Mouse (Mus musculus) C2C12 (cell line): ENCODE measurements around the gene Cacna1c. TPM values are rescaled to one million over a fixed set of nuclear protein-coding genes. Genes with fewer than 3 reads are reported as not detected.

ENCODE experiments used
- H3K27me3 ChIP-seq: one replicate; pipeline ENCODE4 v1.6.1; 2011; ENCODE audit not compliant: control insufficient read depth, insufficient read depth, insufficient read length
- H3K36me3 ChIP-seq: one replicate; pipeline ENCODE4 v1.6.1; 2011; ENCODE audit not compliant: control insufficient read depth, insufficient read depth
- H3K4me3 ChIP-seq: one replicate; pipeline ENCODE4 v1.5.1; 2011; ENCODE audit warnings: mild to moderate bottlenecking, control low read depth; ENCODE audit not compliant: poor library complexity, insufficient read depth, severe bottlenecking
- H3K79me2 ChIP-seq: one replicate; pipeline ENCODE4 v1.6.1; 2011; ENCODE audit not compliant: control insufficient read depth, insufficient read depth
- H3K79me3 ChIP-seq: one replicate; pipeline ENCODE4 v1.6.1; 2011; ENCODE audit warnings: low read depth, control low read depth
- H3ac ChIP-seq: one replicate; pipeline ENCODE3; 2011; ENCODE audit warnings: low read depth; ENCODE audit not compliant: control insufficient read depth, insufficient read length
- CEBPB ChIP-seq: IDR thresholded peaks from one replicate; pipeline ENCODE4 v1.6.1; 2011; ENCODE audit warnings: low read depth, mild to moderate bottlenecking, control low read depth, moderate library complexity
- CTCF ChIP-seq: IDR thresholded peaks from one replicate; pipeline ENCODE4 v1.5.1; 2011; ENCODE audit not compliant: control insufficient read depth, insufficient read depth, insufficient read length
- FOSL1 ChIP-seq: IDR thresholded peaks from one replicate; pipeline ENCODE4 v1.8.0; 2011; ENCODE audit warnings: mild to moderate bottlenecking, low read length; ENCODE audit not compliant: poor library complexity, insufficient read depth, severe bottlenecking
- MAX ChIP-seq: IDR thresholded peaks from one replicate; pipeline ENCODE4 v1.6.1; 2011; ENCODE audit warnings: mild to moderate bottlenecking, control low read depth
- MYOD1 ChIP-seq: IDR thresholded peaks from one replicate; pipeline ENCODE4 v1.6.1; 2011; ENCODE audit warnings: low read depth; ENCODE audit not compliant: control insufficient read depth, insufficient read length
- MYOG ChIP-seq: IDR thresholded peaks from one replicate; pipeline ENCODE4 v1.6.1; 2011; ENCODE audit not compliant: control insufficient read depth, insufficient read length; ENCODE audit errors: extremely low read depth
- USF1 ChIP-seq: IDR thresholded peaks from one replicate; pipeline ENCODE4 v1.6.1; 2011; ENCODE audit warnings: low read depth, mild to moderate bottlenecking, control low read depth, moderate library complexity
- polyA plus RNA-seq: library from polyadenylated mRNA; unstranded; fragments of >200 nt; fragmentation: generic; extraction: Trizol; gene quantifications from one replicate; pipeline ENCODE4 v1.2.1, GENCODE M21; 2012; ENCODE audit warnings: missing spikeins

The Cacna1c gene
- polyA plus RNA-seq, 1 experiment = not detected

GRCm38 (mm10) chr6:118937536-118937935 is 258.7 kb downstream of the Cacna1c start:
- TF ChIP-seq CEBPB (no peak), USF1 (no peak), FOSL1 (no peak)
- Histone ChIP-seq H3K79me3 (no peaks in the 10 kb centered on the region), H3K27me3 (no peaks in the 10 kb centered on the region), H3K4me3 (no peak overlapping the region), H3K79me2 (no peaks in the 10 kb centered on the region), H3ac (no peak overlapping the region), H3K36me3 (no peaks in the 10 kb centered on the region)

- no peak overlapping the region for H3ac ChIP-seq
- H3K36me3 ChIP-seq = no peaks in the 10 kb centered on the region
- no peaks in the 10 kb centered on the region for H3K27me3 ChIP-seq
- no peaks in the 10 kb centered on the region for H3K79me3 ChIP-seq
- H3K79me2 ChIP-seq = no peaks in the 10 kb centered on the region
- H3K4me3 ChIP-seq = no peak overlapping the region
- no peak for TF ChIP-seq MYOG
- no peak for TF ChIP-seq MYOD1
- no peak for TF ChIP-seq USF1
- TF ChIP-seq CEBPB = no peak
- no peak for TF ChIP-seq FOSL1
- no peak for TF ChIP-seq MAX
- no peak for TF ChIP-seq CTCF
Observed at GRCm38 (mm10) chr6:118935520-118936415, 260.4 kb downstream of the Cacna1c start.

- Histone ChIP-seq H3K79me2 (no peaks in the 10 kb centered on the region), H3K27me3 (no peaks in the 10 kb centered on the region), H3K36me3 (no peaks in the 10 kb centered on the region), H3K4me3 (no peak overlapping the region), H3ac (no peak overlapping the region), H3K79me3 (no peaks in the 10 kb centered on the region)
- TF ChIP-seq CTCF = no peak
Observed at GRCm38 (mm10) chr6:118934243-118934902, 261.8 kb downstream of the Cacna1c start.

- Histone ChIP-seq H3ac (no peak overlapping the region), H3K79me2 (no peaks in the 10 kb centered on the region), H3K4me3 (no peak overlapping the region), H3K79me3 (no peaks in the 10 kb centered on the region), H3K27me3 (peaks cover 5% of the 10 kb centered on the region), H3K36me3 (no peaks in the 10 kb centered on the region)
- TF ChIP-seq MYOD1 (no peak), FOSL1 (no peak), MYOG (no peak), CEBPB (no peak), USF1 (no peak), MAX (no peak), CTCF (no peak)
Observed at GRCm38 (mm10) chr6:118933017-118933594, 263.1 kb downstream of the Cacna1c start.

GRCm38 (mm10) chr6:118932002-118932700 is 264.1 kb downstream of the Cacna1c start:
- H3K79me3 ChIP-seq = no peaks in the 10 kb centered on the region
- TF ChIP-seq FOSL1 (no peak), MYOD1 (no peak), USF1 (no peak), MYOG (no peak), CEBPB (no peak), CTCF (no peak), MAX (no peak)
- H3ac ChIP-seq = no peak overlapping the region
- no peaks in the 10 kb centered on the region for H3K79me2 ChIP-seq
- no peaks in the 10 kb centered on the region for H3K36me3 ChIP-seq
- H3K4me3 ChIP-seq = no peak overlapping the region
- peaks cover 10% of the 10 kb centered on the region for H3K27me3 ChIP-seq
